Mouse (Mus musculus) embryonic facial prominence, embryonic 14.5 days (tissue): ENCODE data around the gene Sap30bp. TPM values are rescaled to one million over a fixed set of nuclear protein-coding genes. Genes with fewer than 3 reads are reported as not detected.

Source experiments
- ATAC-seq: fragments of 200-750 bp; cut with Nextera tagmentation; 2 replicates; pipeline ENCODE4 v1.8.0; 2017; ENCODE audit warnings: low read depth, moderate number of reproducible peaks, moderate TSS enrichment
- DNase-seq: peaks from one replicate; pipeline ENCODE4 v3.0.0-alpha.2; 2015; ENCODE audit warnings: low spot score
- H3K27ac ChIP-seq: fragments of 300-500 bp; sonication (generic); replicated peaks from 2 replicates; pipeline ENCODE4 v1.5.1; 2014; ENCODE audit warnings: low read depth, mild to moderate bottlenecking, low read length, moderate library complexity
- H3K27me3 ChIP-seq: fragments of 300-500 bp; sonication (generic); replicated peaks from 2 replicates; pipeline ENCODE4 v1.6.1; 2014; ENCODE audit warnings: low read length; ENCODE audit not compliant: control insufficient read depth, insufficient read depth
- H3K36me3 ChIP-seq: fragments of 300-500 bp; sonication (generic); 2 replicates; pipeline ENCODE4 v1.6.1; 2014; ENCODE audit warnings: low read length, mixed read lengths; ENCODE audit not compliant: control insufficient read depth, insufficient read depth
- H3K4me1 ChIP-seq: fragments of 300-500 bp; sonication (generic); 2 replicates; pipeline ENCODE4 v1.6.1; 2014; ENCODE audit warnings: antibody characterized with exemption, low read length; ENCODE audit not compliant: control insufficient read depth, insufficient read depth
- H3K4me2 ChIP-seq: fragments of 300-500 bp; sonication (generic); 2 replicates; pipeline ENCODE4 v1.6.1; 2014; ENCODE audit warnings: low read depth, mild to moderate bottlenecking, low read length, moderate library complexity, mixed read lengths
- H3K4me3 ChIP-seq: fragments of 300-500 bp; sonication (generic); 2 replicates; pipeline ENCODE4 v1.5.1; 2014; ENCODE audit warnings: low read depth, mild to moderate bottlenecking, low read length
- H3K9ac ChIP-seq: fragments of 300-500 bp; sonication (generic); 2 replicates; pipeline ENCODE4 v1.6.1; 2014; ENCODE audit warnings: low read depth, mild to moderate bottlenecking, low read length, moderate library complexity, mixed read lengths
- H3K9me3 ChIP-seq: fragments of 300-500 bp; sonication (generic); 2 replicates; pipeline ENCODE4 v1.6.1; 2016; ENCODE audit warnings: low read length; ENCODE audit not compliant: control insufficient read depth
- WGBS: fragments of 180-500 bp; shearing (Covaris S2); extraction: QIAGEN DNeasy Blood & Tissue Kit; methylation state at CpG from one replicate; pipeline ENCODE4 v1.1.7; 2014; 5-methylcytosine and 5-hydroxymethylcytosine counted together
- polyA plus RNA-seq: library from polyadenylated mRNA; unstranded; fragments of >200 nt; fragmentation: Nextera tagmentation; extraction: Ambion mirVana; gene quantifications from 2 replicates; pipeline ENCODE4 v1.2.1, GENCODE M21; 2014

The Sap30bp gene
- polyA plus RNA-seq, 1 experiment from 2014 or later = 30.2 TPM

- no peaks in the 10 kb centered on the region for H3K9me3 ChIP-seq
- H3K4me2 ChIP-seq = no peak overlapping the region
- H3K27ac ChIP-seq = peak overlapping the region; percentile 61; the same call in 1 of the 2 replicates
- 46% methylated on average over 15 of the region's 15 CpGs for WGBS
- H3K9ac ChIP-seq = 0 out of 2 replicates have a peak overlapping the region, but pooled peaks have one; percentile 0
- DNase-seq = peak; percentile 64
- H3K4me1 ChIP-seq = 0 out of 2 replicates have a peak, but pooled peaks cover 6% of the 10 kb centered on the region
- peaks cover 21% of the 10 kb centered on the region for H3K36me3 ChIP-seq
- peaks cover 17% of the 10 kb centered on the region for H3K27me3 ChIP-seq
- no peak overlapping the region for H3K4me3 ChIP-seq
- no peak for ATAC-seq
These were observed 37.1 kb downstream of the Sap30bp start for GRCm38 (mm10) chr11:115970006-115970673.

- Histone ChIP-seq H3K4me3 (no peak overlapping the region), H3K9me3 (no peaks in the 10 kb centered on the region), H3K9ac (no peak overlapping the region), H3K27ac (no peak overlapping the region), H3K4me2 (no peak overlapping the region), H3K36me3 (peaks cover 12% of the 10 kb centered on the region), H3K27me3 (peaks cover 24% of the 10 kb centered on the region), H3K4me1 (0 out of 2 replicates have a peak, but pooled peaks cover 6% of the 10 kb centered on the region)
- no peak for ATAC-seq
- DNase-seq = no peak
- 72% methylated on average over 6 of the region's 6 CpGs for WGBS
These were observed 37.9 kb downstream of the Sap30bp start for GRCm38 (mm10) chr11:115971016-115971415.

- Histone ChIP-seq H3K27me3 (peaks cover 24% of the 10 kb centered on the region), H3K9ac (peak within 1 kb of the TSS; percentile 59), H3K27ac (peak within 1 kb of the TSS; percentile 39; the same call in 1 of the 2 replicates), H3K4me2 (peak within 1 kb of the TSS; percentile 79), H3K9me3 (no peaks in the 10 kb centered on the region), H3K36me3 (no peaks in the 10 kb centered on the region), H3K4me1 (0 out of 2 replicates have a peak, but pooled peaks cover 6% of the 10 kb centered on the region), H3K4me3 (peak within 1 kb of the TSS; percentile 48)
- DNase-seq (peak; percentile 73), ATAC-seq (peak; percentile 82)
- 10% methylated on average over 46 of the region's 58 CpGs for WGBS
These were observed 41.4 kb downstream of the Sap30bp start, which contains the start of gene Itgb4 for GRCm38 (mm10) chr11:115974309-115975082. Itgb4 (plus strand) TSS chr11:115974709.

GRCm38 (mm10) chr11:115975083-115975420 is 42.0 kb downstream of the Sap30bp start:
- H3K27ac ChIP-seq = peak overlapping the region; percentile 28; the same call in 1 of the 2 replicates
- no peak for DNase-seq

GRCm38 (mm10) chr11:115975544-115975943 is 42.5 kb downstream of the Sap30bp start:
- H3K27me3 ChIP-seq = peaks cover 24% of the 10 kb centered on the region
- peak overlapping the region; percentile 79 for H3K4me2 ChIP-seq
- 0 out of 2 replicates have a peak, but pooled peaks cover 6% of the 10 kb centered on the region for H3K4me1 ChIP-seq
- no peak for DNase-seq
- H3K36me3 ChIP-seq = no peaks in the 10 kb centered on the region
- ATAC-seq = no peak
- peak overlapping the region; percentile 59 for H3K9ac ChIP-seq
- H3K9me3 ChIP-seq = no peaks in the 10 kb centered on the region
- WGBS = 30% methylated on average over 12 of the region's 12 CpGs
- H3K27ac ChIP-seq = no peak overlapping the region
- H3K4me3 ChIP-seq = peak overlapping the region; percentile 48

More at GRCm38 (mm10) chr11:115975083-115975420, 42.0 kb downstream of the Sap30bp start:
- peaks cover 24% of the 10 kb centered on the region for H3K27me3 ChIP-seq
- H3K36me3 ChIP-seq = no peaks in the 10 kb centered on the region
- H3K4me2 ChIP-seq = peak overlapping the region; percentile 79
- no peak; the same call in 1 of the 2 replicates for ATAC-seq
- peak overlapping the region; percentile 59 for H3K9ac ChIP-seq
- no peaks in the 10 kb centered on the region for H3K9me3 ChIP-seq
- 0 out of 2 replicates have a peak, but pooled peaks cover 6% of the 10 kb centered on the region for H3K4me1 ChIP-seq
- WGBS = 2% methylated on average over 12 of the region's 18 CpGs
- H3K4me3 ChIP-seq = peak overlapping the region; percentile 48

- Histone ChIP-seq H3K4me2 (no peak overlapping the region), H3K9me3 (no peaks in the 10 kb centered on the region), H3K9ac (no peak overlapping the region), H3K36me3 (no peaks in the 10 kb centered on the region), H3K27ac (no peak overlapping the region), H3K4me3 (no peak overlapping the region), H3K27me3 (no peaks in the 10 kb centered on the region; the same call in 1 of the 2 replicates), H3K4me1 (no peaks in the 10 kb centered on the region)
- WGBS = 90% methylated on average over 15 of the region's 15 CpGs
- no peak for DNase-seq
- ATAC-seq = no peak
These were observed 49.4 kb downstream of the Sap30bp start for GRCm38 (mm10) chr11:115982472-115982871.

- no peak for ATAC-seq
- Histone ChIP-seq H3K4me1 (no peaks in the 10 kb centered on the region), H3K4me2 (no peak overlapping the region), H3K27me3 (no peaks in the 10 kb centered on the region), H3K36me3 (no peaks in the 10 kb centered on the region), H3K9me3 (no peaks in the 10 kb centered on the region), H3K4me3 (no peak overlapping the region), H3K27ac (no peak overlapping the region), H3K9ac (no peak overlapping the region)
- no peak for DNase-seq
- 73% methylated on average over 8 of the region's 8 CpGs for WGBS
These were observed 50.2 kb downstream of the Sap30bp start for GRCm38 (mm10) chr11:115983291-115983690.

GRCm38 (mm10) chr11:115989686-115990085 is 56.6 kb downstream of the Sap30bp start:
- no peak for DNase-seq
- no peak overlapping the region for H3K27ac ChIP-seq
- no peak overlapping the region for H3K4me2 ChIP-seq
- no peaks in the 10 kb centered on the region for H3K27me3 ChIP-seq
- 0 out of 2 replicates have a peak overlapping the region, but pooled peaks have one; percentile 25 for H3K9ac ChIP-seq
- no peaks in the 10 kb centered on the region for H3K9me3 ChIP-seq
- no peaks in the 10 kb centered on the region for H3K36me3 ChIP-seq
- no peaks in the 10 kb centered on the region for H3K4me1 ChIP-seq
- peak overlapping the region; percentile 8; the same call in 1 of the 2 replicates for H3K4me3 ChIP-seq
- 32% methylated on average over 10 of the region's 15 CpGs for WGBS
- ATAC-seq = no peak
